Mouse (Mus musculus) megakaryocyte, embryonic 14.5 days (primary cell): ENCODE measurements around the gene Card10.

Experiments
- FLI1 ChIP-seq: IDR thresholded peaks from 2 replicates; pipeline ENCODE4 v1.6.1; 2012; ENCODE audit warnings: low read length, inconsistent platforms, mixed read lengths
- GATA1 ChIP-seq: IDR thresholded peaks from 3 replicates; pipeline ENCODE4 v1.6.1; 2012; ENCODE audit warnings: mixed read lengths, low read length, inconsistent platforms, borderline replicate concordance

GRCm38 (mm10) chr15:78771531-78772367 lies 31.1 kb downstream of the Card10 start:
- TF ChIP-seq GATA1 (no peak), FLI1 (no peak)
